Mouse (Mus musculus) cerebral cortex, adult 2 months (tissue): ENCODE results near the gene Jag1.

ENCODE experiments used
- WGBS: fragments of 180-500 bp; shearing (Covaris S2); methylation state at CpG from one replicate; pipeline ENCODE4 v1.1.7; 2018; 5-methylcytosine and 5-hydroxymethylcytosine counted together

Gene Jag1

GRCm38 (mm10) chr2:137064513-137064912, 51.9 kb downstream of the Jag1 start:
- 87% methylated on average over 3 of the region's 3 CpGs for WGBS

GRCm38 (mm10) chr2:137063829-137064228, 52.6 kb downstream of the Jag1 start:
- WGBS = 96% methylated on average over 1 of the region's 1 CpGs

DNA sequence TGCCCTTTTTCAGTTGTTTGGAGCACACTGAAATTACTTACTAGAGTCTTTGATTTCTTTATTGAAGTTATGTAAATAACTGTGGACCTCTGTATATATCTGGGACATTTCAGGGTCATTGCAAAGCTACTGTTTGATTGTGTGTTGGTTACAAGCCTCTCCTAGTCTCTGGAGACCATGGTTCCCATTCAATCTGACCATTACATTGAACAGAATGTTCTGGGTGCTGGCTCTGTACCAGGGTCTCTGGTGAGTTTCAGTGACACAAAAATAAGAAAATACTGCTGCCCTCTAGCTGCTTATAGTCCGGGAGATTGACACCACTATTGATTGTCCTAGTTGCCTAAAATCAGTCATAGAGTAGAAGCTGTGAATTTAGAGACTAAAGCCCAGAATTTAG, 66.5 kb downstream of the Jag1 start:
- 77% methylated on average over 1 of the region's 1 CpGs for WGBS

DNA sequence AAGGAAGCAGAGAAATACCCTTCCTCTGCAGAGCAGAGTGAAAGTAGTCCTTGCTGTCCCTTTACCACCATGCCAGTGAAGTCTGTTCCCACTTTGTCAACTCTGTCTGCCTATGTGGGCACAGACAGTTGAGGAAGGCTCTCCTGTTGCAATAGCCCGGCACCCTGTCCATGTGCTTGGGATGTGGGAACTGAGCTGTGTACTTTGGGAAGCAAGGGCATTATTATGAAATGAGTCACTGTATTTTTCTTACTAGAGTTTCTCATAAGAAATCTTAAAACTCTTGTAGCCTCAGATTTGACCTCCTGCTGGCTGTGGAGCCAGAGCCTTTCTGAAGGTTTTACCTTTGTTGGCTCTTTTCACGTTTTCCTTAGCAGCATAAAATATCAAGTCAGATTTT, 67.1 kb downstream of the Jag1 start:
- WGBS = 89% methylated on average over 2 of the region's 2 CpGs

DNA sequence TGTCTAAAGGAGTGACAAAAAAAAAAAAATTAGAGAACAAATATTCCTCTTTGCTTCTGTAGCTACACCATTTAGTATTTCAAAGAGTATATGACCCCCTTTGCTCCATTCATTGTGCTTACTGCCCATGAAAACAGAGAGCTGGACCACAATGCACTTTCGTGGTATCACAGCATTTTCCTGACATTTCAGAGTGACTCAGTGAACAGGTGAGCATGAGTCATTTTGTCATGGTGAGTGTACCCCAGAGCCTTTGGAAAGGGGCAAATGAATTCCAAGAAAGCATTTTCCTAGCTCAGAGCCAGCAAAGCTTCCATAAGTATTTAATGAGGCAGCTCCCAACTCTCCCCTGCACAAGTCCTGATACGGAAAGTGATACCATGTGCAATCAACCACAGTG, 72.3 kb downstream of the Jag1 start:
- WGBS = 90% methylated on average over 2 of the region's 2 CpGs
